Mouse (Mus musculus) Patski (cell line): ENCODE results near the gene Schip1. TPM values are rescaled to one million over a fixed set of nuclear protein-coding genes. Genes with fewer than 3 reads are reported as not detected.
"Not testable (repeated sequence)": the region's sequence is repeated elsewhere in the genome, so short reads cannot be mapped to it uniquely, and the experiment has no call there.

Experiments used
- ATAC-seq: fragments of 100-300 bp; one replicate; pipeline ENCODE4 v1.8.0; 2021
- CTCF ChIA-PET: fragments of 350-600 bp; sonication (Branson Sonifier 250); formaldehyde crosslinking; loops from one replicate; lab custom pipeline; 2022; ENCODE audit warnings: inconsistent platforms; lab: Charles Lee
- POLR2A ChIA-PET: fragments of 350-600 bp; sonication (Branson Sonifier 250); formaldehyde crosslinking; loops from one replicate; lab custom pipeline; 2022; ENCODE audit warnings: antibody characterized with exemption, inconsistent platforms; lab: Charles Lee
- DNase-seq: peaks from one replicate; pipeline ENCODE4 v3.0.0-alpha.2; 2011; ENCODE audit warnings: low read depth, low spot score
- H3K27me3 ChIP-seq: fragments of 371-371 bp; one replicate; pipeline ENCODE4 v1.5.1; 2021
- CTCF ChIP-seq: fragments of 100-300 bp; IDR thresholded peaks from one replicate; pipeline ENCODE4 v1.5.1; 2021
- in situ Hi-C: fragments of 300-500 bp; cut with MboI; formaldehyde crosslinking; loops from 3 replicates; pipeline ENCODE4 v1.11.1; 2018; ENCODE audit warnings: low pct_unique_long_range_greater_than_20kb, mixed read lengths
- polyA plus RNA-seq: library from polyadenylated mRNA; unstranded; gene quantifications from one replicate; pipeline ENCODE4 v1.2.3, GENCODE M21; 2021

The Schip1 gene
- polyA plus RNA-seq, 1 experiment from 2014 or later = 61.6 TPM

- in situ Hi-C loops = loop anchor here (5.0 to 25.0 kb wide), 4 partner anchors 483 to 878 kb away; no protein-coding TSS in a partner anchor
- ChIA-PET POLR2A (no interaction called here), CTCF (interaction anchor here (0.9 to 6.0 kb wide), 8 partner anchors 11 to 658 kb away, joined by 3 to 46 read pairs (median 4); no protein-coding TSS in a partner anchor)
- TF ChIP-seq CTCF = peak; percentile 95
- ATAC-seq (no peak), DNase-seq (no peak)
- H3K27me3 ChIP-seq = peaks cover 34% of the 10 kb centered on the region
These were observed 5.3 kb upstream of the Schip1 start for GRCm38 (mm10) chr3:68059162-68059800.

GRCm38 (mm10) chr3:68071395-68072386 is 7.1 kb downstream of the Schip1 start:
- TF ChIP-seq CTCF = peak; percentile 33
- in situ Hi-C loops = loop anchor here (25.0 kb wide), 1 partner anchor 866 kb away; no protein-coding TSS in a partner anchor
- H3K27me3 ChIP-seq = peaks cover 63% of the 10 kb centered on the region
- ChIA-PET POLR2A (interaction anchor here (0.6 to 0.9 kb wide), 2 partner anchors 12 to 644 kb away, joined by 3 read pairs; no protein-coding TSS in a partner anchor), CTCF (interaction anchor here (1.0 to 2.0 kb wide), 4 partner anchors 12 to 26 kb away, joined by 3 to 5 read pairs (median 4); no protein-coding TSS in a partner anchor)
- DNase-seq (no peak), ATAC-seq (peak; percentile 79)

GRCm38 (mm10) chr3:68077406-68077805 is 12.8 kb downstream of the Schip1 start:
- DNase-seq = no peak
- TF ChIP-seq CTCF = no peak
- ChIA-PET CTCF (no interaction called here), POLR2A (interaction anchor here (0.6 kb wide), 1 partner anchor 50 kb away, joined by 3 read pairs; no protein-coding TSS in a partner anchor)
- H3K27me3 ChIP-seq = peaks cover 79% of the 10 kb centered on the region
- in situ Hi-C loops = no loop called here
- ATAC-seq = no peak

GRCm38 (mm10) chr3:68085024-68085423 is 20.4 kb downstream of the Schip1 start:
- H3K27me3 ChIP-seq = peaks cover 49% of the 10 kb centered on the region
- POLR2A ChIA-PET = no interaction called here
- in situ Hi-C loops = no loop called here
- TF ChIP-seq CTCF = no peak
- DNase-seq (no peak), ATAC-seq (no peak)
- CTCF ChIA-PET = interaction anchor here (1.3 to 2.0 kb wide), 2 partner anchors 9 to 13 kb away, joined by 4 to 5 read pairs; no protein-coding TSS in a partner anchor

- in situ Hi-C loops = no loop called here
- peaks cover 69% of the 10 kb centered on the region for H3K27me3 ChIP-seq
- ChIA-PET CTCF (interaction anchor here (1.3 kb wide), 1 partner anchor 11 kb away, joined by 3 read pairs; no protein-coding TSS in a partner anchor), POLR2A (no interaction called here)
- TF ChIP-seq CTCF = no peak
- DNase-seq (no peak), ATAC-seq (no peak)
These were observed 27.5 kb downstream of the Schip1 start for GRCm38 (mm10) chr3:68092108-68092507.

- no peak for DNase-seq
- ChIA-PET POLR2A (no interaction called here), CTCF (interaction anchor here (1.3 to 1.4 kb wide), 2 partner anchors 31 to 43 kb away, joined by 3 to 4 read pairs; no protein-coding TSS in a partner anchor)
- in situ Hi-C loops = no loop called here
- ATAC-seq = no peak
- peaks cover 47% of the 10 kb centered on the region for H3K27me3 ChIP-seq
- no peak for TF ChIP-seq CTCF
These were observed 32.3 kb downstream of the Schip1 start for GRCm38 (mm10) chr3:68096724-68097431.

GRCm38 (mm10) chr3:68099561-68099960 is 35.0 kb downstream of the Schip1 start:
- POLR2A ChIA-PET = interaction anchor here (0.7 kb wide), 1 partner anchor 153 kb away, joined by 3 read pairs; no protein-coding TSS in a partner anchor
- DNase-seq, in situ Hi-C loops, ATAC-seq, CTCF ChIA-PET: not testable (repeated sequence)
- peaks cover 46% of the 10 kb centered on the region for H3K27me3 ChIP-seq

- ChIA-PET CTCF (no interaction called here), POLR2A (no interaction called here)
- no peak for TF ChIP-seq CTCF
- H3K27me3 ChIP-seq = peaks cover 46% of the 10 kb centered on the region
- no peak for DNase-seq
- in situ Hi-C loops = no loop called here
- no peak for ATAC-seq
These were observed 36.7 kb downstream of the Schip1 start for GRCm38 (mm10) chr3:68101343-68101742.

GRCm38 (mm10) chr3:68105081-68105685 is 40.6 kb downstream of the Schip1 start:
- CTCF ChIA-PET = no interaction called here

More at GRCm38 (mm10) chr3:68105081-68105685, 40.6 kb downstream of the Schip1 start:
- in situ Hi-C loops = no loop called here
- POLR2A ChIA-PET = no interaction called here
- ATAC-seq (no peak), DNase-seq (no peak)
- TF ChIP-seq CTCF = no peak
- H3K27me3 ChIP-seq = peaks cover 71% of the 10 kb centered on the region
